Mouse (Mus musculus): ENCODE measurements around the gene Tacc3.

Gene Tacc3

GRCm38 (mm10) chr5:33722266-33723018, 64.5 kb downstream of the Tacc3 start:
- no peak for DNase-seq (ENCODE audit: low read depth, low spot score)

- peak; percentile 19 for DNase-seq (ENCODE audit: low read depth, low spot score)
These were observed 65.2 kb downstream of the Tacc3 start for GRCm38 (mm10) chr5:33723019-33723640.

GRCm38 (mm10) chr5:33723641-33724465, 65.9 kb downstream of the Tacc3 start:
- no peak for DNase-seq (ENCODE audit: low read depth, low spot score)

- DNase-seq (ENCODE audit: low read depth, low spot score): no peak
These were observed 68.2 kb downstream of the Tacc3 start for GRCm38 (mm10) chr5:33726081-33726647.

- DNase-seq (ENCODE audit: low read depth, low spot score): no peak
These were observed 69.0 kb downstream of the Tacc3 start for GRCm38 (mm10) chr5:33726891-33727290.
